Mouse (Mus musculus): ENCODE results near the gene Nucb2. TPM values are rescaled to one million over a fixed set of nuclear protein-coding genes. Genes with fewer than 3 reads are reported as not detected.
A peak's percentile ranks its signal among the peaks of the same experiment; 100 is the strongest.

The Nucb2 gene
- polyA plus RNA-seq, 1 experiment from 2014 or later = 11.7 TPM

GRCm38 (mm10) chr7:116530470-116530869 is 26.3 kb downstream of the Nucb2 start:
- H3K9me3 ChIP-seq (replicated peaks) = no peaks in the 10 kb centered on the region
- 89% methylated on average over 5 of the region's 5 CpGs for WGBS
- peaks cover 67% of the 10 kb centered on the region for H3K36me3 ChIP-seq
- H3K27ac ChIP-seq (replicated peaks) = no peak overlapping the region
- peaks cover 6% of the 10 kb centered on the region for H3K4me1 ChIP-seq
- H3K4me3 ChIP-seq = no peak overlapping the region
- H3K27me3 ChIP-seq (ENCODE audit: low read depth, poor library complexity, severe bottlenecking) = no peaks in the 10 kb centered on the region
- no peak for DNase-seq (ENCODE audit: low spot score)

GRCm38 (mm10) chr7:116531311-116531710 is 27.1 kb downstream of the Nucb2 start:
- Histone ChIP-seq H3K27ac (replicated peaks) (no peak overlapping the region), H3K4me1 (peaks cover 6% of the 10 kb centered on the region), H3K9me3 (replicated peaks) (no peaks in the 10 kb centered on the region), H3K27me3 (ENCODE audit: low read depth, poor library complexity, severe bottlenecking) (no peaks in the 10 kb centered on the region), H3K36me3 (peaks cover 67% of the 10 kb centered on the region), H3K4me3 (no peak overlapping the region)
- 81% methylated on average over 4 of the region's 4 CpGs for WGBS
- peak; percentile 36 for DNase-seq (ENCODE audit: low spot score)

GRCm38 (mm10) chr7:116556834-116557233 is 52.7 kb downstream of the Nucb2 start:
- Histone ChIP-seq H3K9me3 (replicated peaks) (no peaks in the 10 kb centered on the region), H3K27ac (replicated peaks) (no peak overlapping the region), H3K4me1 (no peaks in the 10 kb centered on the region), H3K4me3 (no peak overlapping the region), H3K27me3 (ENCODE audit: low read depth, poor library complexity, severe bottlenecking) (no peaks in the 10 kb centered on the region), H3K36me3 (no peaks in the 10 kb centered on the region)
- no peak for DNase-seq (ENCODE audit: low spot score)

- Histone ChIP-seq H3K27ac (replicated peaks) (no peak overlapping the region), H3K9me3 (replicated peaks) (no peaks in the 10 kb centered on the region), H3K27me3 (ENCODE audit: low read depth, poor library complexity, severe bottlenecking) (no peaks in the 10 kb centered on the region), H3K4me3 (no peak overlapping the region), H3K36me3 (no peaks in the 10 kb centered on the region), H3K4me1 (no peaks in the 10 kb centered on the region)
- DNase-seq (ENCODE audit: low spot score) = no peak
Observed at GRCm38 (mm10) chr7:116574551-116574950, 70.4 kb downstream of the Nucb2 start.

Other genes with a start within 250 kb of the Nucb2 start
- 25.5 and 25.7 TPM in 2 replicates for gene Plekha7, start 196.0 kb upstream of the Nucb2 start, polyA plus RNA-seq (2016; fragmentation: Nextera tagmentation; extraction: Ambion mirVana)
- gene Rps13, start 170.2 kb upstream of the Nucb2 start, polyA plus RNA-seq (2016; fragmentation: Nextera tagmentation; extraction: Ambion mirVana) = 708 and 841 TPM in 2 replicates
- 23.2 and 28.6 TPM in 2 replicates for gene Pik3c2a, start 60.9 kb upstream of the Nucb2 start, polyA plus RNA-seq (2016; fragmentation: Nextera tagmentation; extraction: Ambion mirVana)

Measured in midbrain, embryonic 10.5 days (tissue).